Mouse (Mus musculus): ENCODE measurements around the gene Rhbdl3.

Gene Rhbdl3

DNA sequence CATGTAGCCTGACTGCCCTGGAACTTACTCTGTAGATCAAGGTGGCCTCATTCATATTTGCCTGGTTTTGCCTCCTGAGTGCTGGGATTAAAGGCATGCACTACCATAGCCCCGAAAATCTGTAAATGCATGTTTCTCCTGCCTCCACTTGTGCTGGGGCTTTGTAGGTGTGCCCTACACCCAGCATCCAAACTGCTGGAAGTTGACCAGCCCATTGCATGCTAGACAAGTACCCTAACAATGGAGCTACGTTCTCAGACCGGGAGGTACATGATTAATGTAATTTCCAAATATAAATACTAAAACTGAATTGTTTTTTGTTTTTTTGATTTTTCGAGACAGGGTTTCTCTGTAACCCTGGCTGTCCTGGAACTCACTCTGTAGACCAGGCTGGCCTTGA, 84.3 kb downstream of the Rhbdl3 start:
- DNase-seq (ENCODE audit: low spot score) = no peak

DNA sequence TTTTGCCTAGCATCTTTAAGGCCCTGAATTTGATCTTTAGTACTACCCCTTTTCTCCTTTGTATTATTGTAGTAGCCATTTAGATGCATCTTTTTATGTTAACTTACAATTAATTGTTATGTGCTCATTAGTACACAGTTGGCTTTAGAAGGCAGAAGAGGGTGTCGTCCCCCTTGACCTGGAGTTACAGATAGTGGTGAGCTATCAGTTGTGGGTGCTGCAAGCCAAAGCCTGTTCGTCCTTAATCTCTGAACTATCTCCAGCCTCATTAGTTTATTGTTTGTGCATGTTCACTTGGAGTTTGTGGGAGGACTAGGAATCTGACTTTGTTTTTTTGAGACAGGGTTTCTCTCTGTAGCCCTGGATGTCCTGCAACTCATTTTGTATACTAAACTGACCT, 86.1 kb downstream of the Rhbdl3 start:
- no peak for DNase-seq (ENCODE audit: low spot score)

DNA sequence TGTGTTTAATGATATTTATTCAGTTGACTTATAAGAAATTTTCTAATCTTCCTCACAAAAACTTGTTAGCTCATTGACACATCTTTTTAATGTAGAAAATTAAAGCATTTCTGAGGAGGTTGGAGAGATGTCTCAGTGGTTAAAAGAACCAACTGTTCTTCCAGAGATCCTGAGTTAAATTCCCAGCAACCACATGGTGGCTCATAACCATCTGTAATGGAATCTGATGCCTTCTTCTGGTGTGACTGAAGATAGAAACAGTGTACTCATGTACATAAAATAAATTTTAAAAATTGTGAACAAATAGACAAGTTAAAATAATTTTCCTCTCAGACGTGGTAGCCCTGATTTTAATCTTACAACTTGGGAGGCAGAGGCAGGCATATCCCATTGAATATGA, 89.2 kb downstream of the Rhbdl3 start:
- DNase-seq (ENCODE audit: low spot score) = no peak

DNA sequence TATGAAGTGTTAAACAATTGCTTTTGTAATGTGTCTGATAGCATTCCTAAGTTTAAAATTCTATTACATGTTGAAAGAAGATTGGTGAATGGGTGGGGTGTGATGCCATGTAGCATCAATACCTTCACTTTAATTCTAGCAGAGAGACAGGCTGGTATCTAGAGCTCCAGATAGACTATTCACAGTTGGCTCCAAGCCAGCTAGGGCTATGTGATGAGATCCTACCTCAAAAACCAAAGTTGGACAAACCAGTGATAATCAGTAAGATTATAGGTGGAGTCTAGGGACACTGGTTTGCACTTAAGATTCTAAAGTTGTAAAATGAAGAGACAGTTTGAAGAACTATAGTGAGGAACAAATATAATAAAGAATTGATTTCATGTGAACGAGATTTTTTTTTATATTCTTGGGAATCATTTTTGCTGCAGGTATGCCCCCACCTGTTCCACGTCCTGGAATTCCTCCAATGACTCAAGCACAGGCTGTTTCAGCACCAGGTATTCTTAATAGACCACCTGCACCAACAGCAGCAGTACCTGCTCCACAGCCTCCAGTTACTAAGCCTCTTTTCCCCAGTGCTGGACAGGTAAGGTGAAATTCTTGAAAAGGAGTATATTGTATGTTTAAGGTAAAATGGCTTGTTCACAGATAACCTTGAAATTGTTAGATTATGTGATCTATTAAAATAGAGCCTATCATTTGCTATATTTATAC, 90.9 kb downstream of the Rhbdl3 start:
- DNase-seq (ENCODE audit: low spot score) = no peak

DNA sequence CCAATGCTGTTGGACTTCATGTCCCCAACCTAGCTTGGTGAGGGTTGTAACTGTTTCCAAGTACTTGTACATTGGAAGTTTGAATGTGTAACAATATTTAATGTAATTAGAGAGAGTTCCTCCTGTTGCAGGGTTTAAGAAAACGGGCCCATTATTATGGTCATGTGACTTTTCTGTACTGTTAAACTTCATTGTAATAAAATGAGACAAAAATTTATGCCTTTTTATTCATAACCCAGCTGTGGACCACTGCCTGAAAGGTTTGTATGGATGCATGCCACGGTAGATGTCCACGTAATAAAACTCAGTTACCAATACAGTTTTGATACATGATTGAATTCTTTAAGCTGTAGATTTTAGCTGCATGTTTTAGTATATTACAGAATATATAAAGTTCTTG, 95.2 kb downstream of the Rhbdl3 start:
- no peak for DNase-seq (ENCODE audit: low spot score)

DNA sequence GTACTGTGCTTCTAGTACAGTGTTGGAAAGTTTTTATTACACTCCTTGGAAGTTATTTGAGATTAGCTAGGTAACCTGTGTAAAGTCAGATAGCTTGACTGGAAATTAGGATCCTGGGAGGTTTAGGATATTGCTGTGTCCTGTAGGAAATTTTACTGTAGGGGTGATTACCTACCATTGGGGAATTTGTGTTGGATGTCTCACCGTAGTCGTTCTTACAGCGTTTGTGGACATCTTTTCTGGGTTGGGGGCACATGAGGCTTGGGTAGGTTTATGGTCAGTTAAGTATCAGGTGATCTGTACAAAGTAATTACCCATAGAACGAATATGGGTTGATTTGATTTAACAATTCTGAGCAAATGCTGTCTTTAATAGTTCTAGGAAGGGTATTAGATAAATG, 95.9 kb downstream of the Rhbdl3 start:
- no peak for DNase-seq (ENCODE audit: low spot score)

Data from T-cell, adult 2 months (primary cell).